8 mouse cellular contexts compared by ENCODE assay signal in the genomic region with DNA sequence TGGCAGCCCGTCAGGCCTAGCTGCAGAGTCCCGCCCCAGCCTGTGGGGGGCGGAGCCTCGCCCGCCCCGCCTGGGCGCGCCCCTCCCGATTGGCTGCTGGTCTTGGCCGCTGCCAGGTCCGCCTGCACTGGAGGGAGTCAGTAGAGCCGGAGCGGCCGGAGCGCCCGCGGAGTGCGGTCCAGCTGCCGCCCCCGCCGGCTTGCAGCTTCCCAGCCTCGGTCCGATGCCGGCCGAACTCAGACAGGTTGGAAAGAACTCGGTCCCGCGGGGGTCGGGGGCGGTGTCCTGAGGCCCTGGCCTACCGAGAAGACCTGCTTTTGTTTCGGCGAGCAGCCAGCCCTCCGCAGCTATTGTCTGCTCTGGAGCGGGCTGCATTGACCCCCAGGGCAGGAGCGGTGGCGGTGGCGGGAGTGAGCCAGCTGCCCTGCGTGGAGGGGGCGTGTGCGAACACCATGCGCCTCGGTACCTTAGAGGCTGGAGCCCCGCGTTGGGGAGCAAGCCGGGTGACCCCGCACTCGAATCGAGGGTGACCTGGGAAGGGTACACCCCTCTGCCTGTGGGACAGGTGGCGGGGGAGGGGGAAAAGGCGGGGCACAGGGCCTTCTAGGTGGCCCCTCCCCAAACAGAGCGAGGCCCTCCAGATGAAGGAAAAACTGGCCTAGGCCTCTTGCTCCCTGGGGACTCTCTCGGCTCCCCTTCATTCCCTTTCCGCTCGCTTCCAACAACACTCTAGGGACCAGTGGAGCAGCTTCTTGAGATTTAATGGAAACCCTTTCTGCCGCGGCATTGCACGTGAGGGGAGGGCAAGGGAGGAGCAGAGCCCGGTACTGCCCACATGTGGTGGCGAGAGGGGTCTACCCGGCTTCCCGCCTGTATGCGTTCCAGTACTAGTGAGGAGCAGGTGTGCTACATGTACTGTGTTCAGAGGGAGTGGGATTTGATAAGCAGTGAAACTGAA. TPM values are rescaled to one million over a fixed set of nuclear protein-coding genes. Genes with fewer than 3 reads are reported as not detected.
A peak's percentile ranks its signal among the peaks of the same experiment; 100 is the strongest.
DNase-seq lines count a peak whose midpoint lies in the region; ATAC-seq lines count a peak whose summit lies in the region.

No protein-coding gene starts in this region.

- H3K4me3 ChIP-seq in hindbrain, embryonic 12.5 days: peak overlapping the region; percentile 76

- WGBS in hindbrain, embryonic 12.5 days: under 1% methylated on average over 63 of the region's 63 CpGs

- peaks cover 69% of the 10 kb centered on the region for H3K4me1 ChIP-seq in hindbrain, embryonic 12.5 days

- H3K4me2 ChIP-seq in hindbrain, embryonic 12.5 days (replicated peaks): peak overlapping the region; percentile 88

- no peaks in the 10 kb centered on the region for H3K9me3 ChIP-seq in hindbrain, embryonic 12.5 days (replicated peaks)

- ATAC-seq in hindbrain, embryonic 12.5 days (ENCODE audit: low FRiP score): peak; percentile 78

- H3K36me3 ChIP-seq in hindbrain, embryonic 12.5 days: peaks cover 16% of the 10 kb centered on the region

- no peaks in the 10 kb centered on the region for H3K27me3 ChIP-seq in hindbrain, embryonic 12.5 days

- peak overlapping the region; percentile 96 for H3K9ac ChIP-seq in hindbrain, embryonic 12.5 days

- peak; percentile 92 for DNase-seq in Muller cell, postnatal 12 days (ENCODE audit: inconsistent ontology term)
- DNase-seq in cerebellum, adult 9-10 months: peak; percentile 79
- DNase-seq in forelimb bud, embryonic 11.5 days (ENCODE audit: low read depth, low spot score): peak; percentile 83
- DNase-seq in layer of hippocampus, postnatal 25 days (ENCODE audit: extremely low spot score in 1 of 2, low spot score in 1 of 2): peak; percentile 46 to 49
- DNase-seq in lung, postnatal 4 days: peak; percentile 91 to 95
- peak; percentile 93 for DNase-seq in retina, postnatal 1 day
- peak; percentile 81 for DNase-seq in urinary bladder, adult 2 months (ENCODE audit: low spot score)

- H3K27ac ChIP-seq in hindbrain, embryonic 12.5 days: peak overlapping the region; percentile 92

RNA-seq across cellular contexts. Expression of a gene that starts 33.4 kb away (rescaled TPM):
- polyA plus RNA-seq in hindbrain, embryonic 12.5 days (2016; fragmentation: Nextera tagmentation; extraction: Ambion mirVana): 20.2 and 20.3 TPM in 2 replicates
- 10 to 100 TPM; 19.1 to 21.8 TPM for total RNA-seq in layer of hippocampus, postnatal 25 days (2021)
- 16.5 and 21.5 TPM in 2 replicates for polyA plus RNA-seq in urinary bladder, adult 2 months (2012; rRNA removed)

RNA-seq across cellular contexts. Expression of a gene that starts 33.9 kb away (rescaled TPM):
- polyA plus RNA-seq in hindbrain, embryonic 12.5 days (2016; fragmentation: Nextera tagmentation; extraction: Ambion mirVana): 58.4 and 60.3 TPM in 2 replicates
- total RNA-seq in layer of hippocampus, postnatal 25 days (2021): 10 to 100 TPM; 71.8 to 81.3 TPM
- 169 and 205 TPM in 2 replicates for polyA plus RNA-seq in urinary bladder, adult 2 months (2012; rRNA removed)

RNA-seq across cellular contexts. Expression of a gene that starts 44.8 kb away (rescaled TPM):
- polyA plus RNA-seq in hindbrain, embryonic 12.5 days (2016; fragmentation: Nextera tagmentation; extraction: Ambion mirVana): 105 and 119 TPM in 2 replicates
- 10 to 100 TPM; 39.5 to 45.7 TPM for total RNA-seq in layer of hippocampus, postnatal 25 days (2021)
- 15.6 and 17.3 TPM in 2 replicates for polyA plus RNA-seq in urinary bladder, adult 2 months (2012; rRNA removed)

RNA-seq across cellular contexts. Expression of a gene that starts 44.8 kb away (rescaled TPM):
- polyA plus RNA-seq in hindbrain, embryonic 12.5 days (2016; fragmentation: Nextera tagmentation; extraction: Ambion mirVana): 48.2 and 50.5 TPM in 2 replicates
- 100 to 1,000 TPM; 115 to 121 TPM for total RNA-seq in layer of hippocampus, postnatal 25 days (2021)
- polyA plus RNA-seq in urinary bladder, adult 2 months (2012; rRNA removed): 36.6 and 43.0 TPM in 2 replicates

Comparison
In these comparisons a context has a peak if more than half of its experiments do, and no peak if none do; other contexts are left out.
1. Peak in every context shown above with its lines: DNase-seq, ATAC-seq, H3K4me3 ChIP-seq and H3K27ac ChIP-seq.